Mouse (Mus musculus) ZHBTc4 (cell line): ENCODE measurements around the gene A130010J15Rik.

ENCODE experiments used
- DNase-seq: peaks from one replicate; pipeline ENCODE4 v3.0.0-alpha.2; 2011; ENCODE audit warnings: low read depth, low spot score

Gene A130010J15Rik

GRCm38 (mm10) chr1:193167746-193168145 lies at the start of gene A130010J15Rik:
Gene A130010J15Rik (plus strand): TSS chr1:193168046.
- no peak for DNase-seq

DNA sequence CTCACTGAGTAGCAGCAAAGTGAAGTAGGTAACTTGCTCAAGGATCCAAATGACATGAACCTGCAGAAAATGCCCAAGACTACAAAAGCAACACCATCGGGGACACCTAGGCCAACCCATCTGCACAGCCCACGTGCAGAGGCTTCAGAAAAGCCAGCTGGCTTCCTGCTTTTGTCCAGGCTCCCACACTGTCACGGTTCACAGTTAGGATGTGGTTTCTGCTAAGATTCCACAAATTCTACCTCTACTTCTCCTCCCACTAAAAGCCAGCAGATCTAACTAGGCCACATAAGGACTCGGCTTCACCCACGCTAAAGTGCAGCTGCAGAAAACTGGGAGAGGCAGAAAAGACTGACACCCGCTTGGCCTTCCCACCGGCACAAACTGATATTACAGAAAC lies 45.1 kb upstream of the A130010J15Rik start:
- no peak for DNase-seq

DNA sequence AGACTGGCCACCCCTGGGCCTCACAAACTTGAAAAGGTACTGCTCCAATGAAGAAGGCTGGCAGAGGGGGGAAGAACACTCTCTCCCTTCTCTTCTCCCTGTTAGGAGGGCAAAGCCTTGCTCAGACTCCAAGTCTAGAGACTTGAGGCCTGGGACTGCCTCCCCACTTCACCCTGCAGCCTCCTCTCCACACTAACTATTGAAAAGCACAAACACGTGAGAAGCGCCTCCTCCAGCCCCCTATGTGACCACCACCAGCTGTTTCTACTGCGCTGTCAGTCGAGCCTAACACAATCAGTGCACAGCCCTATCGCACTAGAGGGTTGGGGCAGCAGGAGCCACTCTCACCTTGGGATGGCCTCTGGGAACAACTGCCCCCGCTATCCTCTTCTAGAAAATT lies 44.6 kb upstream of the A130010J15Rik start:
- no peak for DNase-seq

- no peak for DNase-seq
Observed at GRCm38 (mm10) chr1:193125835-193126234, 42.0 kb upstream of the A130010J15Rik start.

GRCm38 (mm10) chr1:193128055-193128454 lies 39.8 kb upstream of the A130010J15Rik start:
- DNase-seq, result no peak

GRCm38 (mm10) chr1:193129321-193129720 lies 38.5 kb upstream of the A130010J15Rik start:
- no peak for DNase-seq

- peak; percentile 99 for DNase-seq
Observed at GRCm38 (mm10) chr1:193129786-193130455, 37.9 kb upstream of the A130010J15Rik start, which contains the start of gene Diexf. Gene Diexf (minus strand): TSS chr1:193130272.

DNA sequence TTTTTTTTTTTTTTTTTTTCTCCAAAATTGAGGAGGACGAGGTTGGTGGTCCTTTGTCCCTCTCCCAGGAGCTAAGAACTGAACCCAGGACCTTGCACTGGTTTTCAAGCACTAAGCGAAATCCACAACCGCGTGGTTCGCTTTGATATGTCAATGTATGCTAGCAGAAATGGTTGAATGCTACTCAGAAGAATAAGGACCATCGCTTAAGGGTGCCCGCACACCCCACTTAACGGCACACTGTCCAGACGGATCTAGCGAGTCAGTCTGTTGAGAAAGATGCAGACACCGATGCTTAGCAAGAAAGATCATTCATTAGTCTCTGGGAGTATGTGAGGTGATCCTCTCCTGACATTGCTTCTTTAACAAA lies 37.4 kb upstream of the A130010J15Rik start:
- peak; percentile 19 for DNase-seq

GRCm38 (mm10) chr1:193130839-193131238 lies 37.0 kb upstream of the A130010J15Rik start:
- no peak for DNase-seq

DNA sequence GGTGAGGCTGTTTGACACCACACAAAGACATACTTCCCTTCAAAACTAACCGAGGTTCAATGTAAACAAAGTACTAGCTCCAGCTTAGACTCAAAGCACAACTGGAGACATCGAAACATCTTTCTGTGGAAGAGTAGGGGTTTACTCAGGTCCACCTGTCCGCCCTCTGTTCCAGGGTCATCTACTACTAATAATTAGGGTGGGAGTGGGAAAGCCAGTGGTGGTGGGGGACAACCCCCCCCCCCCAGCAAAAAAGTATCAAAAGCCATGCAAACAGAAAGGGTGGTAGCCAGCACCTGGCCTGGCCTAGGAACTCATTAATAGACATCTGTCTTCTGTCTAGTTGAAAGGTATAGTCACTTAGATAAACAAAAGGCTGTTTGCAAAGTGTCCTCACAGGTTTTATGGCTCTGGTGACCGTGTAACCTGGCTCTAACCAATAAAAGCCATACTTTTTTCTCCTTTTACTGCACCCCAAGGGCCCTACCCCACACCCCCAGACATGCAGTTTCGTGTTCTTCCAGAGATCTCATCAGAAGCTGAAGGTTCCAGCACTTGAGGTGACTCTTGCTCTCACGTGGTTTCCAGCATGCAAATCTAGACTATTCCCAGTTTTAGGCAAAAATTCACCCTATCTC lies 36.4 kb upstream of the A130010J15Rik start:
- no peak for DNase-seq

GRCm38 (mm10) chr1:193132385-193132784 lies 35.5 kb upstream of the A130010J15Rik start:
- no peak for DNase-seq

- DNase-seq, result peak; percentile 74
Observed at GRCm38 (mm10) chr1:193133726-193134125, 34.1 kb upstream of the A130010J15Rik start.

- no peak for DNase-seq
Observed at GRCm38 (mm10) chr1:193138087-193138486, 29.8 kb upstream of the A130010J15Rik start.

DNA sequence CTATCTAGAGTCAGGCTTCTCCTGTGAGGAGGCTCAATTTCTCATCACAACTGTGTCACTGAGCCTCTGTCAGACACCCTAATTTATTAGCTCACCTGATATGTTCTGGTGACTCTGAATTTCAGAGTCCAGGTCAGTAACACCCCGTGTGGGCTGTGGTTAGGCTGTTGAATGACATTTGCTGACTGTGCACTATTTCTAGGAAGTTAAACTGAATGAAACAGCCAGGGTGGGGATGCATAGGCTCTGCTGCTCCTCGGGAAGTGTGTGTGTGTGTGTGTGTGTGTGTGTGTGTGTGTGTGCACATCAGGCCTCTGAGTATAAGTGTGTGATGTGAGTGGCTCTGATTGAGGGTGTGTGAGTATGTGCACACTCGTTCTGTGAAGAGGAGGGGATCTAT lies 29.2 kb upstream of the A130010J15Rik start:
- DNase-seq, result no peak

DNA sequence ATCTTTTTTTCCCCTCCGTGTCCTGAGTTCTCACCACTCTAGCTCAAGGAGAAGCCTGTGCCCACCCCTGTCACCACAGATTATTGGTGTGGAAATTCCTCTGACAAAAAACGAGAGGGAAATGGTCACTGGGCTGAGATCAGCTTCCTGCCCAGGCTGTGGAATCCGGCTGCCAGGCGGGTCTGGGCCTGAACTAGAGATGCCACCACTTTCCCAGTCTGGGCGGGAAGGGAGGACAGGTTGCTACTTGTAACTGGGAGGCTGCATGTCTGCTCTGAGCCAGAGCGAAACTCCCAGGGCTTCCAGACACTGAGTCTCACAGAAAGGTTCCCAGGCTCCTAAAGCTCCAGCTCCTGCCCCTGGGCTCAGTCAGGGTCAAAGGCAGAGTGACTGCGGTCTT lies 26.7 kb upstream of the A130010J15Rik start:
- DNase-seq, result no peak

- DNase-seq, result no peak
Observed at GRCm38 (mm10) chr1:193142517-193143062, 25.3 kb upstream of the A130010J15Rik start.

DNA sequence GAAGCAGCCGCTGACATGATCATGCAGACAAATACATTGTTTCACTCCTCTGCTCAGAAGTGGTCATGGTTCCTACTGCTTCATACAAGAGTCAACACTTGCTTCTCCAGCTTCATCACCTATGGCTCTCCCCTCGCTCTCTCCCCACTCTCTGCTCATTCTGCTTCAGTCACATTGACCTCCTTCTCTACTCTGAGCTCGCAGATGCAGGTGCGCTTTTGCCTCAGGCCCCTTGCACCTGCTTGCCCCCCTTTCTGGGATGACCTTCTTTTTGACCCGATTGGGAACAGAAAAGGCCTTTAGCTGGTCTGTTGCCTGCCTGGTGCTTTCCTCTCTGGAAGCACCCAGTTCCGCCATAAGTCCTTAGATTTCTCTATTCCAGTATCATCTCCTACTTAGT lies 23.3 kb upstream of the A130010J15Rik start:
- no peak for DNase-seq

DNA sequence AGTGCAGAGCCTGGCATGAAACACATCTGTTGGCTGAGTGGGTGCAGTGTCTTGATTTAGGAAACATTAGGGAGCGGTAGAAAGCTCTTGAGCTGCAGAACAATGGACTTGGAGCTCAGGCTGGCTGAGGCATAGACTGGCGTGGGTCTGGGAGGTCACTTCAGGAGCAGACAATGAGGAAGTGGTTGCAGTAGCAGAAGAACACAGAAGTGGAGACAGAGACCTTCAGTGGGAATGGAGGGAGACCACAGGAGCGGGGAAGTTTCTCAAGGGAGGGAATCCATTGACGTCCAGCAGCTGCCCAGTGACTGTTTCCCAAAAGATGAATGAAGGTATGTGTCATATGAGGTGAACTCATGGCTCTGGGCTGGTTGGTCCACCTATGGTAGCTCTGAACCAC lies 22.7 kb upstream of the A130010J15Rik start:
- no peak for DNase-seq

DNA sequence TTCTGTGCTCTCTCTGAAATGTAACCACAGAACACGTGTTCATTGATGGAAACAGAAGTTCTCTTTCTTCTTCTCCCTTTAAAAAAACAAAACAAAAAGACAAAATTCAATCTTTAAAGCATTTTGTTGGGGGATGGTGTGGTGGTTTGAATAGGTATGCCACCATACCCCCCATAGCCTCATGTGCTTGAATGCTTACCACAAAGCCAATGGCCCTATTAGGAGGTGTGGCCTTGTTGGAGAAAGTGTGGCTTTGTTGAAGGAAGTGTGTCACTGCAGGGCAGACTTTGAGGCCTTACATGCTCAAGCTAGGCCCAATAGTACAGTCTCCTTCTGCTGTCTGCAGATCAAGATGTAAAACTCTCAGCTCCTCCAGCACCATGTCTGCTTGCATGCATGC lies 21.4 kb upstream of the A130010J15Rik start:
- DNase-seq, result no peak

GRCm38 (mm10) chr1:193149231-193149630 lies 18.6 kb upstream of the A130010J15Rik start:
- DNase-seq, result no peak

DNA sequence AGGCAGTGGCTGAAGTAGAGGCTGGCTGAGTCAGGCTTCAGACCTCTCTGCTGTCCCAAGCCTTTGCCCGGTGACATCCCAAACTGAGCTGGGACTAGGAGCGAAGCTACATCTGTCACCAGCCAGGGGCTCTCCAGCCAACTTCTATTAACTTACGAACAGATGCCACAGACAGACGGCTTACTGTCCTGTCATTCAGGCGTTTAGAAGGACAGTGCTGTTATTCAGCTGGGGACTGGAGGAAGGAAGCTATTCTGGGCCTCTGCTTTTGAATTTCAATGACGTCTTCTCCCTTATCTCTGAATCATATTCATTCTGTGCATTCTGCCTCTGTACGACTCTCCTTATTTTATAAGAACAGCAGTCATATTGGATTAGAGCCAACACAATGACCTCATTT lies 16.7 kb upstream of the A130010J15Rik start:
- DNase-seq, result no peak

DNA sequence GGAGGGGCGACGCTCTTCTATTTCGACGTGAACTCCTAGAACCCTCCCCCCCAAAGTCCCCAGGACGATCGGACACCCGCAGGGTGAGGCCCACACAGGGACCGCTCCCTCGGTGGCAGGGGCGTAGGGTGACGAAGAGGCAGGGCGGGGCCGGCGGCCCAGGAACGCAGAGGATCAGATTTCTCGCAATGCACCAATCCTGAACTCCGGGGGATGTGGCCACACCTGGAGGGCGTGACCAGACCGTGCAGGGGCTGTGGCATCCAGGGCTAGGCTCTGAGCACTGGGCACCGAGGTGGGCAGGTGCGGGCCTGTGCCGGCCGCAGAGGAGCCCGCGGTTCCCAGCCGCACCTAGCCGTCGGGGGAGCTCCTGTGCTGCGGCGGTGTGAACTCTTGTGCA lies 15.0 kb upstream of the A130010J15Rik start, which contains the start of gene Irf6:
TSS of gene Irf6 (plus strand) at position 240 of the 400 bp plus-strand sequence.
- peak; percentile 82 for DNase-seq

DNA sequence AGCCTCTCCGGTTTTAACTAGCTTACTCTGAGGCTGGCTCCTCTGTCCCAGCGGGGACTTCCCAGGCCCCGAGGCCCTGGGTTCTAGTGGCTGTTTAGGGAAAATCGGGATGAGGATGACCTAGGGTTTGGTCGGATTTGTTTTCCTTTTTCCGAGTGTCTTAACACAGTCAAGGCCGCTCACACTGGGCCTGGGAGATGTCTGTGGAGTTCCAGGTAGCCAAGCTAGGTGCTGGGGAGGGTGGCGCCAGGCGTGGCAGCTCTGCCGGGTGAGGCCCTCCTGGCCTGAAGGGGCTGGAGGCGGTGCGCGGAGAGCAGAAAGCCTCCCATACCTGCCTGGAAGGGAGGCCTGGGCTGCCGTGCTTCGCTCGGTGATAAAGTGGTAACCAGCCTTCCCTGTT lies 14.3 kb upstream of the A130010J15Rik start:
- DNase-seq, result no peak
